Mouse (Mus musculus) MEL (cell line): ENCODE data around the gene Mapt. TPM values are rescaled to one million over a fixed set of nuclear protein-coding genes. Genes with fewer than 3 reads are reported as not detected.

ENCODE experiments used
- DNase-seq: peaks from one replicate; pipeline ENCODE4 v3.0.0; 2011; ENCODE audit warnings: low read depth, low spot score
- H3K27ac ChIP-seq: 2 replicates; pipeline ENCODE4 v1.5.1; 2012; ENCODE audit warnings: low read depth, mild to moderate bottlenecking, control low read depth, low read length, moderate library complexity; ENCODE audit not compliant: control insufficient read depth
- H3K27me3 ChIP-seq, 2 experiments: fragments of 150-350 bp in 1 of 2; sonication (generic) in 1 of 2; 2 replicates each; pipeline ENCODE4 v1.6.1; 2012; ENCODE audit warnings: low read length in 2 of 2, mild to moderate bottlenecking in 2 of 2, improper control_type of control experiment in 1 of 2, moderate library complexity in 1 of 2; ENCODE audit not compliant: insufficient read depth in 2 of 2, control insufficient read depth in 1 of 2
- H3K36me3 ChIP-seq, 2 experiments: 2 replicates each; pipeline ENCODE4 v1.6.1; 2012 to 2014; ENCODE audit warnings: low read length in 2 of 2, improper control_type of control experiment in 1 of 2, inconsistent platforms in 1 of 2, mild to moderate bottlenecking in 1 of 2; ENCODE audit not compliant: insufficient read depth in 2 of 2, control insufficient read depth in 1 of 2
- H3K4me1 ChIP-seq, 2 experiments: fragments of 150-350 bp in 1 of 2; sonication (generic) in 1 of 2; 2 replicates each; pipeline ENCODE4 v1.6.1; 2012; ENCODE audit warnings: low read length in 2 of 2, improper control_type of control experiment in 1 of 2, mild to moderate bottlenecking in 1 of 2; ENCODE audit not compliant: insufficient read depth in 2 of 2, control insufficient read depth in 1 of 2
- H3K4me3 ChIP-seq, 2 experiments: fragments of 150-350 bp in 1 of 2; sonication (generic) in 1 of 2; 2 replicates each; pipeline ENCODE4 v1.5.1; 2012; ENCODE audit warnings: low read depth in 2 of 2, low read length in 2 of 2, mild to moderate bottlenecking in 2 of 2, moderate library complexity in 2 of 2, control low read depth in 1 of 2, improper control_type of control experiment in 1 of 2; ENCODE audit not compliant: control insufficient read depth in 1 of 2, insufficient read depth in 1 of 2
- H3K79me2 ChIP-seq: 2 replicates; pipeline ENCODE4 v1.6.1; 2012; ENCODE audit warnings: mild to moderate bottlenecking, low read length, moderate library complexity; ENCODE audit not compliant: control insufficient read depth, poor library complexity, insufficient read depth
- H3K9ac ChIP-seq: 2 replicates; pipeline ENCODE4 v1.6.1; 2012; ENCODE audit warnings: low read depth, mild to moderate bottlenecking, control low read depth, low read length, moderate library complexity; ENCODE audit not compliant: control insufficient read depth, poor library complexity, severe bottlenecking
- H3K9me3 ChIP-seq: fragments of 150-350 bp; sonication (generic); replicated peaks from 2 replicates; pipeline ENCODE4 v1.6.1; 2012; ENCODE audit warnings: mild to moderate bottlenecking, low read length, improper control_type of control experiment, moderate library complexity; ENCODE audit not compliant: insufficient read depth
- CHD1 ChIP-seq: IDR thresholded peaks from 2 replicates; pipeline ENCODE4 v1.6.1; 2012; ENCODE audit warnings: low read depth, mild to moderate bottlenecking, inconsistent platforms, low read length, improper control_type of control experiment
- CHD2 ChIP-seq: IDR thresholded peaks from 2 replicates; pipeline ENCODE4 v1.6.1; 2011; ENCODE audit warnings: low read length, improper control_type of control experiment
- E2F4 ChIP-seq: IDR thresholded peaks from 2 replicates; pipeline ENCODE4 v1.6.1; 2011; ENCODE audit warnings: low read depth, low read length, improper control_type of control experiment, borderline replicate concordance
- EP300 ChIP-seq, 2 experiments: IDR thresholded peaks; 2 replicates each; pipeline ENCODE4 v1.6.1; 2011; ENCODE audit warnings: improper control_type of control experiment in 2 of 2, low read length in 2 of 2, low read depth in 1 of 2, mild to moderate bottlenecking in 1 of 2
- ETS1 ChIP-seq: IDR thresholded peaks from 2 replicates; pipeline ENCODE4 v1.6.1; 2012; ENCODE audit warnings: low read depth, mild to moderate bottlenecking, inconsistent platforms, low read length, improper control_type of control experiment, moderate library complexity
- GATA1 ChIP-seq: IDR thresholded peaks from 2 replicates; pipeline ENCODE4 v1.6.1; 2011; ENCODE audit warnings: low read depth, low read length, improper control_type of control experiment
- JUND ChIP-seq: IDR thresholded peaks from 2 replicates; pipeline ENCODE4 v1.6.1; 2011; ENCODE audit warnings: low read depth, mild to moderate bottlenecking, improper control_type of control experiment, low read length
- KAT2A ChIP-seq: conservative IDR thresholded peaks from 2 replicates; pipeline ENCODE4 v1.6.1; 2012; ENCODE audit warnings: low read depth, low read length, improper control_type of control experiment, inconsistent platforms
- MAX ChIP-seq: IDR thresholded peaks from 2 replicates; pipeline ENCODE4 v1.6.1; 2011; ENCODE audit warnings: low read length, improper control_type of control experiment
- MEF2A ChIP-seq: IDR thresholded peaks from 2 replicates; pipeline ENCODE4 v1.6.1; 2014; ENCODE audit warnings: low read depth, mild to moderate bottlenecking, inconsistent platforms, low read length, improper control_type of control experiment; ENCODE audit not compliant: poor library complexity, insufficient replicate concordance, severe bottlenecking; ENCODE audit errors: extremely low read depth
- NELFE ChIP-seq: IDR thresholded peaks from 2 replicates; pipeline ENCODE4 v1.6.1; 2011; ENCODE audit warnings: low read depth, low read length, improper control_type of control experiment
- POLR2A ChIP-seq, 2 experiments: IDR thresholded peaks; 2 replicates each; pipeline ENCODE4 v1.6.1; 2011 to 2012; ENCODE audit warnings: low read length in 2 of 2, mild to moderate bottlenecking in 2 of 2, control low read depth in 1 of 2, improper control_type of control experiment in 1 of 2, low read depth in 1 of 2, moderate library complexity in 1 of 2; ENCODE audit not compliant: control insufficient read depth in 1 of 2, insufficient read depth in 1 of 2, poor library complexity in 1 of 2
- RAD21 ChIP-seq: IDR thresholded peaks from 2 replicates; pipeline ENCODE4 v1.6.1; 2011; ENCODE audit warnings: mild to moderate bottlenecking, low read depth, low read length, improper control_type of control experiment
- SIN3A ChIP-seq: IDR thresholded peaks from 2 replicates; pipeline ENCODE4 v1.6.1; 2012; ENCODE audit warnings: low read length, improper control_type of control experiment, inconsistent platforms
- SMC3 ChIP-seq: IDR thresholded peaks from 2 replicates; pipeline ENCODE4 v1.6.1; 2011; ENCODE audit warnings: low read depth, low read length, improper control_type of control experiment
- TCF12 ChIP-seq: IDR thresholded peaks from 2 replicates; pipeline ENCODE4 v1.6.1; 2014; ENCODE audit warnings: low read depth, mild to moderate bottlenecking, inconsistent platforms, low read length, improper control_type of control experiment, moderate library complexity
- USF1 ChIP-seq: IDR thresholded peaks from 2 replicates; pipeline ENCODE4 v1.6.1; 2014; ENCODE audit warnings: low read depth, mild to moderate bottlenecking, inconsistent platforms, low read length, improper control_type of control experiment, moderate library complexity
- USF2 ChIP-seq, 2 experiments: IDR thresholded peaks; 2 replicates each; pipeline ENCODE4 v1.6.1; 2011 to 2012; ENCODE audit warnings: improper control_type of control experiment in 2 of 2, low read length in 2 of 2, borderline replicate concordance in 1 of 2, inconsistent platforms in 1 of 2, low read depth in 1 of 2, mild to moderate bottlenecking in 1 of 2; ENCODE audit not compliant: insufficient read depth in 1 of 2
- ZMIZ1 ChIP-seq: IDR thresholded peaks from 2 replicates; pipeline ENCODE4 v1.6.1; 2012; ENCODE audit warnings: low read depth, mild to moderate bottlenecking, inconsistent platforms, low read length, improper control_type of control experiment, moderate library complexity
- polyA plus RNA-seq, 2 experiments: library from polyadenylated mRNA; stranded (reverse) in 1 of 2; unstranded in 1 of 2; fragments of >175 nt in 1 of 2; fragments of >200 nt in 1 of 2; gene quantifications; 2 replicates each; pipeline versions ENCODE4 v1.2.1 to v1.2.4; 2012; ENCODE audit warnings: low replicate concordance in 2 of 2, low read depth in 1 of 2; ENCODE audit not compliant: insufficient read length in 2 of 2, insufficient read depth in 1 of 2, missing spikeins in 1 of 2
- total RNA-seq: library from RNA; depleted of rRNA; stranded (reverse); fragments of 300-350 nt; gene quantifications from 2 replicates; pipeline ENCODE4 v1.2.3, GENCODE M21; 2012

Gene Mapt
- total and polyA plus RNA-seq, 3 experiments, result 0.89 to 1.7 TPM; not detected in 1

DNA sequence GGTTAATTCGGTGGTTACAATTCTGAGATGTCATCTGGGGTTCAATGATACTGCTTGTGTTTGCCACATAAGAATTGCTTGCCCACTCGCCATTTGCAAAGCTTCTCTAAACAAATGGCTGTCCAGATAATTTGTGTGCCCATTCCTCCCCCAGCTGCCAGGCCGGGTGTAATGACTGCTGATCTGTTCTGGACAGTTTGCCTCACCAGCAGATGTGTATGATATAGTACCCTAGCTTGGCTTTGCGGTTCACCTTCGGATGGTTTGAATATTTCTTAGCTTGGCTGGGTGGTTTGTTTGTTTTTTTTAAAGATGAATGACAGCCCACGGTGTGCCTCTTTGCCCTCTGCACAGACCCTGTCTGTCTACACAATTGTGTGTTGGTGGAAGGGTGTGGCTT is 3.5 kb downstream of the Mapt start:
- H3K27ac ChIP-seq, result no peak overlapping the region
- no peak overlapping the region for H3K9ac ChIP-seq

DNA sequence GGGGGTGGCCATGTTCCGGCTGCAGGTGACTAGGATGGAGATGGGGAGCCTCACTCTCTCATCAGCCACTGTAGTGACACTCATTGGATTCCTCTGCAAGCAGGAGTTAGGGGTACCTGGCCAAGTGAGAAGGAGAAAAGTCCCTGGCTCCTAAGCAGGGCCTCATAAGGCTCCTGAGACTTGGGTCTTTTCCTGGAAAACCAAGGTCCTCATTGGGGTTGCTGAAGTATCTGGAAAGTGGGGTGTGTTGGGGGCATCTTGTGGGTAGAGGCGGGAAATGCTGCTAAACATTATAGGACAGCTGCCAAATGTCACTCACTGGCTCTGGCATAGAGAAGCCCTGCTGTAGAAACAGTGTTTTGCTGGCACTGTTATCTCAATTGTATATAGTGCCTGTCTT is 4.7 kb downstream of the Mapt start:
- no peak overlapping the region for H3K9ac ChIP-seq
- H3K36me3 ChIP-seq, result no peaks in the 10 kb centered on the region
- H3K27me3 ChIP-seq, result no peaks in the 10 kb centered on the region; a peak in 1 of 4 replicates
- H3K4me1 ChIP-seq, result no peaks in the 10 kb centered on the region; a peak in 1 of 4 replicates
- no peak for TF ChIP-seq MAX
- TF ChIP-seq CHD1, result no peak
- TF ChIP-seq POLR2A (IDR thresholded peaks at IDR 0.05; ENCODE audit: control insufficient read depth in 1 of 2, insufficient read depth in 1 of 2, low read depth in 1 of 2, low read length in 2 of 2, poor library complexity in 1 of 2), result no peak
- no peak for TF ChIP-seq KAT2A
- TF ChIP-seq, all 39 proteins: peak for 0
- H3K79me2 ChIP-seq, result peaks cover 1% of the 10 kb centered on the region; the same call in 1 of the 2 replicates
- H3K9me3 ChIP-seq, result no peaks in the 10 kb centered on the region
- H3K27ac ChIP-seq, result no peak overlapping the region
- H3K4me3 ChIP-seq, result no peak overlapping the region
- DNase-seq, result no peak

More for the DNA sequence above, 3.5 kb downstream of the Mapt start:
- Histone ChIP-seq H3K27me3 (no peaks in the 10 kb centered on the region; a peak in 1 of 4 replicates), H3K79me2 (peaks cover 2% of the 10 kb centered on the region; the same call in 1 of the 2 replicates), H3K9me3 (no peaks in the 10 kb centered on the region), H3K4me3 (no peak overlapping the region), H3K4me1 (peaks cover 0 to 5% of the 10 kb centered on the region in 2 experiments; a peak in 1 of 4 replicates), H3K36me3 (peaks cover 0 to 3% of the 10 kb centered on the region in 2 experiments; a peak in 2 of 4 replicates)
- DNase-seq, result no peak
- TF ChIP-seq RAD21, result no peak
- TF ChIP-seq SIN3A, result no peak
- TF ChIP-seq EP300 (IDR thresholded peaks at IDR 0.05; ENCODE audit: low read depth in 1 of 2, low read length in 2 of 2), result no peak
- no peak for TF ChIP-seq KAT2A
- TF ChIP-seq ETS1, result no peak
- TF ChIP-seq CHD1, result no peak

DNA sequence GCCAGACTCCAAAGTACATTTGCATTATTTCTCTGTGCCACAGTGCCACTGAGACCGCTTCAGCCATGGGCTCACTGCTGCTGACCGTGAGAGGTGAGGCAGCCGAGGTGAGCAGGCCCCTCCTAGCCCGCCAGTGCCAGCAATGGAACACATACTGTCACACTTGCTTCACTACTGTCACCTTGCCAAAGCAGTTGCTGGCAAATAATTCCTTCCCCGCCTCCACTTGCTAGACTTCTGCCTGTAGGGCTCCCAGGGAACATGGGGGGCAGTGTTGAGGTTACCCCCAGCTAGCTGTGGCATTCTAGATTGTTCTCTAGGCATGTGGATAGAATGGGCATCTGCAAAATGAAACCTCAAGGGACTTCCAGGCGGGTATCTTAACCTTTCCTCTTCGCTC is 6.0 kb downstream of the Mapt start:
- no peak for DNase-seq
- no peak overlapping the region for H3K9ac ChIP-seq
- no peaks in the 10 kb centered on the region for H3K79me2 ChIP-seq
- no peaks in the 10 kb centered on the region for H3K9me3 ChIP-seq
- no peaks in the 10 kb centered on the region for H3K4me1 ChIP-seq
- no peak for TF ChIP-seq SIN3A
- no peak for TF ChIP-seq MAX
- TF ChIP-seq GATA1, result no peak
- no peak for TF ChIP-seq NELFE
- no peak for TF ChIP-seq KAT2A
- TF ChIP-seq SMC3, result no peak
- no peak for TF ChIP-seq JUND
- no peak for TF ChIP-seq RAD21
- TF ChIP-seq USF1, result no peak
- no peak for TF ChIP-seq MEF2A
- no peak for TF ChIP-seq CHD2
- no peak for TF ChIP-seq E2F4
- TF ChIP-seq USF2 (IDR thresholded peaks at IDR 0.05; ENCODE audit: borderline replicate concordance in 1 of 2, insufficient read depth in 1 of 2, low read depth in 1 of 2, low read length in 2 of 2), result no peak
- TF ChIP-seq TCF12, result no peak
- no peak for TF ChIP-seq ZMIZ1
- H3K36me3 ChIP-seq, result no peaks in the 10 kb centered on the region
- no peaks in the 10 kb centered on the region; a peak in 1 of 4 replicates for H3K27me3 ChIP-seq
- H3K4me3 ChIP-seq, result no peak overlapping the region
- H3K27ac ChIP-seq, result no peak overlapping the region
